Mouse (Mus musculus) neural tube, embryonic 11.5 days (tissue): ENCODE results near the gene Olfr78. TPM values are rescaled to one million over a fixed set of nuclear protein-coding genes. Genes with fewer than 3 reads are reported as not detected.
A peak's percentile ranks its signal among the peaks of the same experiment; 100 is the strongest.

Experiments used
- ATAC-seq: fragments of 200-750 bp; cut with Nextera tagmentation; 2 replicates; pipeline ENCODE4 v1.8.0; 2017; ENCODE audit warnings: moderate number of reproducible peaks, mild to moderate bottlenecking, moderate TSS enrichment, moderate library complexity; ENCODE audit not compliant: insufficient read depth, low FRiP score, low TSS enrichment
- DNase-seq: peaks from one replicate; pipeline ENCODE4 v3.0.0-alpha.2; 2015; ENCODE audit warnings: low spot score
- H3K27ac ChIP-seq: fragments of 300-500 bp; sonication (generic); 2 replicates; pipeline ENCODE4 v1.5.1; 2014; ENCODE audit warnings: low read depth, mild to moderate bottlenecking, low read length
- H3K27me3 ChIP-seq: fragments of 300-500 bp; sonication (generic); 2 replicates; pipeline ENCODE4 v1.6.1; 2014; ENCODE audit warnings: mild to moderate bottlenecking, low read length, mixed read lengths; ENCODE audit not compliant: control insufficient read depth, insufficient read depth
- H3K36me3 ChIP-seq: fragments of 300-500 bp; sonication (generic); 2 replicates; pipeline ENCODE4 v1.6.1; 2014; ENCODE audit warnings: mild to moderate bottlenecking, low read length, moderate library complexity, mixed read lengths; ENCODE audit not compliant: control insufficient read depth, insufficient read depth
- H3K4me1 ChIP-seq: fragments of 300-500 bp; sonication (generic); 2 replicates; pipeline ENCODE4 v1.6.1; 2014; ENCODE audit warnings: low read length, mixed read lengths; ENCODE audit not compliant: control insufficient read depth, insufficient read depth
- H3K4me2 ChIP-seq: fragments of 300-500 bp; sonication (generic); 2 replicates; pipeline ENCODE4 v1.6.1; 2014; ENCODE audit warnings: low read depth, mild to moderate bottlenecking, moderate library complexity
- H3K4me3 ChIP-seq: fragments of 300-500 bp; sonication (generic); 2 replicates; pipeline ENCODE4 v1.5.1; 2014; ENCODE audit warnings: low read depth, low read length
- H3K9ac ChIP-seq: fragments of 300-500 bp; sonication (generic); 2 replicates; pipeline ENCODE4 v1.6.1; 2014; ENCODE audit warnings: mild to moderate bottlenecking, low read length
- H3K9me3 ChIP-seq: fragments of 300-500 bp; sonication (generic); 2 replicates; pipeline ENCODE4 v1.6.1; 2016; ENCODE audit warnings: low read length; ENCODE audit not compliant: control insufficient read depth
- WGBS: fragments of 180-500 bp; shearing (Covaris S2); extraction: QIAGEN DNeasy Blood & Tissue Kit; methylation state at CpG from one replicate; pipeline ENCODE4 v1.1.7; 2014; 5-methylcytosine and 5-hydroxymethylcytosine counted together
- polyA plus RNA-seq: library from polyadenylated mRNA; unstranded; fragments of >200 nt; fragmentation: Nextera tagmentation; extraction: Ambion mirVana; gene quantifications from 2 replicates; pipeline ENCODE4 v1.2.1, GENCODE M21; 2014

Olfr78 gene
- polyA plus RNA-seq, 1 experiment from 2014 or later, result not detected

DNA sequence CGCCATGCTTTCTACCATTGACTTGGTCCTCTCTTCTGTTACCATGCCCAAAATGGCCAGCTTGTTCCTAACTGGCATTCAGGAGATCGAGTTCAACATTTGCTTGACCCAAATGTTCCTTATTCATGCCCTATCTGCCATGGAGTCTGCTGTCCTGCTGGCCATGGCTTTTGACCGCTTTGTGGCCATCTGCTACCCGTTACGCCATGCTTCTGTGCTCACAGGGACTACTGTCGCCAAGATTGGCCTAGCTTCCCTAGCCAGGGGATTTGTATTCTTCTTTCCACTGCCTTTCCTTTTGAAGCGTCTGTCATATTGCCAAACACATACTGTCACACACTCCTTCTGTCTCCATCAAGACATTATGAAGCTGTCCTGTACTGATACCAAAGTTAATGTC lies 60.8 kb downstream of the Olfr78 start:
- ATAC-seq (no peak), DNase-seq (no peak)
- Histone ChIP-seq H3K27ac (no peak overlapping the region), H3K9me3 (no peaks in the 10 kb centered on the region), H3K36me3 (no peaks in the 10 kb centered on the region), H3K4me1 (no peaks in the 10 kb centered on the region), H3K4me2 (no peak overlapping the region), H3K27me3 (no peaks in the 10 kb centered on the region), H3K4me3 (no peak overlapping the region), H3K9ac (no peak overlapping the region)
- WGBS, result 85% methylated on average over 7 of the region's 7 CpGs

DNA sequence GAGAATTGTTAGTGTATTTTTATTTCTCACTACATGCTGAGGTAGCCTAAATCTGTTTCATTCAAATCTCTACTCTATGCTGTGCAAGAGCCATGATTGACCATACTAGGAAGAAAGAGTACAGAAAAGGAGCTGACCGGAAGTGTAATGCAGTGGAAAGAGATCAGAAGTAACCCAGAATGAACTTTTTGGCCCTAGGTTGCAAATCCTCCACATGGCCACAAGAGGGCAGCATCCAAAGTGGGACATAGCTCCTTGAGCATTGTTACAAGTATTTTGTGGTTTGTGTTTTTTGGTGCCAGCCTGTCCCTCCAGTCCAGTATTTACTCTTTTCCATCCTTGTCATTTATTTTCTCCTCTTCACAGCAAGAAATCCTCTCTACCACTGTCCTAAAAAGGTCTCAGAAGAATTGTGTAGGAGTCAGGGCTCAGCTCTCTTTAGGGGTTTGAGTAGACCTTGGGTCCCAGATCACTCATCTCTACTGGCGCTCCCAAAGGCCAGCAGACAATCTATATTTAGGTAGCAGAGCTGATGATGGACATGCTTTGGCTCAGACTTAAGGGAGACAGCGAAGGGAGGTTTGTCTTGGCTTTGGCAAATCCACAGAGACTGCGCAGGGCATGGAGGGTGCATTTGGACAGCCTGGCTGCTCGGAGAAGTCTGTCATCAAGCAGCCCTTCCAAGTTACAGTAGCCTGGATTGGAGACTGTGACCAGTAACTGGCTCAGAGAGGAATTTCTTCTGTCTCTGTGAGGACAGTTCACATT lies 63.7 kb downstream of the Olfr78 start, which contains the start of gene Olfr557:
TSS of gene Olfr557 (plus strand) at position 553 of the 768 bp plus-strand sequence.
- H3K27ac ChIP-seq, result no peak within 1 kb of the TSS
- no peak within 1 kb of the TSS for H3K9ac ChIP-seq
- H3K9me3 ChIP-seq, result no peaks in the 10 kb centered on the region
- H3K36me3 ChIP-seq, result no peaks in the 10 kb centered on the region
- no peak for ATAC-seq
- WGBS, result 82% methylated on average over 5 of the region's 5 CpGs
- peak; percentile 49 for DNase-seq
- no peaks in the 10 kb centered on the region for H3K27me3 ChIP-seq
- H3K4me2 ChIP-seq, result no peak within 1 kb of the TSS
- no peaks in the 10 kb centered on the region for H3K4me1 ChIP-seq
- H3K4me3 ChIP-seq, result no peak within 1 kb of the TSS

Other genes with a start within 250 kb of the Olfr78 start
- not detected in 2 replicates for gene Olfr547, start 224.7 kb downstream of the Olfr78 start, polyA plus RNA-seq
- gene Olfr548-ps1, start 218.6 kb downstream of the Olfr78 start, polyA plus RNA-seq, result not detected in 2 replicates
- gene Olfr549, start 209.6 kb downstream of the Olfr78 start, polyA plus RNA-seq, result not detected in 2 replicates
- gene Trim21, start 194.0 kb downstream of the Olfr78 start, polyA plus RNA-seq, result 0.13 and 0.14 TPM in 2 replicates
- gene Olfr550, start 188.0 kb downstream of the Olfr78 start, polyA plus RNA-seq, result not detected in 2 replicates
- gene Olfr551, start 167.6 kb downstream of the Olfr78 start, polyA plus RNA-seq, result not detected in 2 replicates
- gene Olfr552, start 161.7 kb downstream of the Olfr78 start, polyA plus RNA-seq, result not detected in 2 replicates
- gene Olfr553, start 141.3 kb downstream of the Olfr78 start, polyA plus RNA-seq, result not detected in 2 replicates
- not detected in 2 replicates for gene Olfr554, start 121.0 kb downstream of the Olfr78 start, polyA plus RNA-seq
- not detected in 2 replicates for gene Olfr555, start 100.6 kb downstream of the Olfr78 start, polyA plus RNA-seq
- gene Olfr556, start 94.6 kb downstream of the Olfr78 start, polyA plus RNA-seq, result not detected in 2 replicates
- 10.2 and 11.2 TPM in 2 replicates for gene Trim68, start 72.1 kb downstream of the Olfr78 start, polyA plus RNA-seq
- gene Olfr557, start 63.6 kb downstream of the Olfr78 start, polyA plus RNA-seq, result not detected in 2 replicates
- gene Olfr558, start 57.3 kb downstream of the Olfr78 start, polyA plus RNA-seq, result 0.53 and 0.55 TPM in 2 replicates
- not detected in 2 replicates for gene Olfr33, start 40.4 kb downstream of the Olfr78 start, polyA plus RNA-seq
- not detected in 2 replicates for gene Olfr559, start 32.0 kb downstream of the Olfr78 start, polyA plus RNA-seq
- gene Olfr560, start 105 bp downstream of the Olfr78 start, polyA plus RNA-seq, result not detected in 2 replicates
- gene Olfr561, start 11.8 kb upstream of the Olfr78 start, polyA plus RNA-seq, result not detected in 2 replicates
- gene Olfr564, start 44.0 kb upstream of the Olfr78 start, polyA plus RNA-seq, result not detected in 2 replicates
- not detected in 2 replicates for gene Olfr566, start 99.3 kb upstream of the Olfr78 start, polyA plus RNA-seq
- gene Olfr568, start 117.7 kb upstream of the Olfr78 start, polyA plus RNA-seq, result not detected in 2 replicates
- not detected in 2 replicates for gene Olfr569, start 131.4 kb upstream of the Olfr78 start, polyA plus RNA-seq
- gene Olfr570, start 135.1 kb upstream of the Olfr78 start, polyA plus RNA-seq, result not detected in 2 replicates
- not detected in 2 replicates for gene Olfr571, start 158.1 kb upstream of the Olfr78 start, polyA plus RNA-seq
- not detected in 2 replicates for gene Olfr572, start 164.9 kb upstream of the Olfr78 start, polyA plus RNA-seq
- not detected in 2 replicates for gene Olfr573-ps1, start 183.1 kb upstream of the Olfr78 start, polyA plus RNA-seq
- not detected in 2 replicates for gene Olfr574, start 189.0 kb upstream of the Olfr78 start, polyA plus RNA-seq
- not detected in 2 replicates for gene Olfr575, start 199.3 kb upstream of the Olfr78 start, polyA plus RNA-seq
- not detected in 2 replicates for gene Olfr576, start 203.2 kb upstream of the Olfr78 start, polyA plus RNA-seq
- not detected in 2 replicates for gene Olfr577, start 216.5 kb upstream of the Olfr78 start, polyA plus RNA-seq
- gene Olfr578, start 229.9 kb upstream of the Olfr78 start, polyA plus RNA-seq, result not detected in 2 replicates